Mouse (Mus musculus): ENCODE measurements around the gene Cggbp1. TPM values are rescaled to one million over a fixed set of nuclear protein-coding genes. Genes with fewer than 3 reads are reported as not detected.
A peak's percentile ranks its signal among the peaks of the same experiment; 100 is the strongest.

Gene Cggbp1
- polyA plus RNA-seq, 1 experiment from 2014 or later, result 36.2 TPM

GRCm38 (mm10) chr16:64875822-64876221 is 24.0 kb downstream of the Cggbp1 start:
- no peak overlapping the region for H3K4me2 ChIP-seq (replicated peaks; ENCODE audit: low read depth)
- ATAC-seq (ENCODE audit: low FRiP score, low TSS enrichment), result no peak

GRCm38 (mm10) chr16:64876631-64877265 is 25.0 kb downstream of the Cggbp1 start:
- Histone ChIP-seq H3K27ac (replicated peaks) (no peak overlapping the region), H3K9ac (ENCODE audit: low read length) (no peak overlapping the region), H3K9me3 (ENCODE audit: control insufficient read depth, low read length) (no peaks in the 10 kb centered on the region), H3K27me3 (ENCODE audit: control insufficient read depth, insufficient read depth, low read length) (no peaks in the 10 kb centered on the region), H3K4me1 (replicated peaks; ENCODE audit: control insufficient read depth, insufficient read depth) (no peaks in the 10 kb centered on the region), H3K4me3 (ENCODE audit: low read depth, low read length) (no peak overlapping the region), H3K4me2 (replicated peaks; ENCODE audit: low read depth) (no peak overlapping the region), H3K36me3 (ENCODE audit: control insufficient read depth, insufficient read depth, low read length) (no peaks in the 10 kb centered on the region)
- TF ChIP-seq EP300 (optimal IDR thresholded peaks at IDR 0.05), result no peak
- 78% methylated on average over 4 of the region's 4 CpGs for WGBS
- DNase-seq (ENCODE audit: low spot score), result no peak
- no peak for ATAC-seq (ENCODE audit: low FRiP score, low TSS enrichment)

More at GRCm38 (mm10) chr16:64875822-64876221, 24.0 kb downstream of the Cggbp1 start:
- Histone ChIP-seq H3K27me3 (ENCODE audit: control insufficient read depth, insufficient read depth, low read length) (no peaks in the 10 kb centered on the region), H3K27ac (replicated peaks) (no peak overlapping the region), H3K9me3 (ENCODE audit: control insufficient read depth, low read length) (no peaks in the 10 kb centered on the region), H3K9ac (ENCODE audit: low read length) (no peak overlapping the region), H3K36me3 (ENCODE audit: control insufficient read depth, insufficient read depth, low read length) (no peaks in the 10 kb centered on the region), H3K4me3 (ENCODE audit: low read depth, low read length) (no peak overlapping the region), H3K4me1 (replicated peaks; ENCODE audit: control insufficient read depth, insufficient read depth) (no peaks in the 10 kb centered on the region)
- TF ChIP-seq EP300 (optimal IDR thresholded peaks at IDR 0.05), result no peak
- TF ChIP-seq CTCF (IDR thresholded peaks at IDR 0.05; ENCODE audit: low read depth), result no peak
- WGBS, result 96% methylated on average over 1 of the region's 1 CpGs
- DNase-seq (ENCODE audit: low spot score), result no peak

GRCm38 (mm10) chr16:64877314-64877713 is 25.5 kb downstream of the Cggbp1 start:
- H3K4me1 ChIP-seq (replicated peaks; ENCODE audit: control insufficient read depth, insufficient read depth), result no peaks in the 10 kb centered on the region
- no peak overlapping the region for H3K4me3 ChIP-seq (ENCODE audit: low read depth, low read length)
- H3K27ac ChIP-seq (replicated peaks), result no peak overlapping the region
- H3K9ac ChIP-seq (ENCODE audit: low read length), result no peak overlapping the region
- no peak overlapping the region for H3K4me2 ChIP-seq (replicated peaks; ENCODE audit: low read depth)
- TF ChIP-seq EP300 (optimal IDR thresholded peaks at IDR 0.05), result no peak
- TF ChIP-seq CTCF (IDR thresholded peaks at IDR 0.05; ENCODE audit: low read depth), result no peak
- DNase-seq (ENCODE audit: low spot score) (no peak), ATAC-seq (ENCODE audit: low FRiP score, low TSS enrichment) (no peak)
- WGBS, result 84% methylated on average over 3 of the region's 3 CpGs
- no peaks in the 10 kb centered on the region for H3K9me3 ChIP-seq (ENCODE audit: control insufficient read depth, low read length)
- H3K36me3 ChIP-seq (ENCODE audit: control insufficient read depth, insufficient read depth, low read length), result no peaks in the 10 kb centered on the region
- H3K27me3 ChIP-seq (ENCODE audit: control insufficient read depth, insufficient read depth, low read length), result no peaks in the 10 kb centered on the region

DNA sequence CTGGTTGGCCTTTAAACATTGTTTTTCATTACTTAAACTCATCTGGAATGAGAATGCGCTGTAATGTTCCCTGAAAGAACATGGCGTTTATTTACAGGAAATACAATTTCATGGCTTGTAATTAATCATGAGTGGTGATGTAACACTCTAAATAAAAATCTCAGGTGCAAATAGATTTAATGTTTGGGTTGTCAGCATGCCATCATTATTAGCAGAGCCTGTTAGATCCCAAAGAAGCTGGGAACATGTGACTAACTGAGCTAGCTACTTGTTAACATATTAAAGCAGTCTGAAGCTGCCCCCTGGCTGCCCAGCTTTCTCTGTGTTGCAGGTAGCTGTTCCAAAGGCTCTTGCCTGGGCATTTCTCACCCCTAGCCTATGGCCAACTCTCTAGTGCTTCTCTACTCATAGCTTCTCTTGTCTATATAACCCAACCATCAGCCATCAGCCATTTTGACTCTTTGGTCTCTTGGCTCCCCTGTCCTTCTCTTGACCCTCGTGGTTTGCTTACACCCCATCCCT is 26.9 kb downstream of the Cggbp1 start:
- DNase-seq (ENCODE audit: low spot score) (no peak), ATAC-seq (ENCODE audit: low FRiP score, low TSS enrichment) (peak; percentile 36; the same call in 1 of the 2 replicates)
- Histone ChIP-seq H3K9ac (ENCODE audit: low read length) (no peak overlapping the region), H3K9me3 (ENCODE audit: control insufficient read depth, low read length) (no peaks in the 10 kb centered on the region), H3K4me3 (ENCODE audit: low read depth, low read length) (no peak overlapping the region), H3K36me3 (ENCODE audit: control insufficient read depth, insufficient read depth, low read length) (no peaks in the 10 kb centered on the region), H3K27me3 (ENCODE audit: control insufficient read depth, insufficient read depth, low read length) (no peaks in the 10 kb centered on the region), H3K4me2 (replicated peaks; ENCODE audit: low read depth) (no peak overlapping the region), H3K4me1 (replicated peaks; ENCODE audit: control insufficient read depth, insufficient read depth) (no peaks in the 10 kb centered on the region), H3K27ac (replicated peaks) (no peak overlapping the region)
- no peak for TF ChIP-seq EP300 (optimal IDR thresholded peaks at IDR 0.05)
- peak; percentile 44 for TF ChIP-seq CTCF (IDR thresholded peaks at IDR 0.05; ENCODE audit: low read depth)
- WGBS, result 73% methylated on average over 3 of the region's 3 CpGs

DNA sequence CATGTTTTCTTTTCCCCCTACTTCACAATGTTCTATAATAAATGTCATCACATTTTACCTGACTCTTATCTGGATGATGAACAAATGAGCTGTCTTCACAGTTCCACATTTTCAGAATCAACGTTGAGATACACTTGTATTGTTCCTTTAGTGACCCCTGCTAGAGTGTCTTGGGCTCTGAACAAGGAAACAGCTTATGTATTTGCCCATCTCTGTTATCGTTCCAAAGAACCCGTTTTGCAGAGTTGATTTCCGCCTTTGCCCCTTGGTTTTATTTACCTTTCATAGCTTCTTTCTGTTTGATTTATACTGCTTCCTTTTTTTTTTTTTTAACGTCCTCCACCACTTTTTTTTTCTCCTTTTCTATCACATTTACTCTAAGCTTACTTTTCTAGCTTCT is 27.9 kb downstream of the Cggbp1 start:
- no peak overlapping the region for H3K4me3 ChIP-seq (ENCODE audit: low read depth, low read length)
- H3K4me2 ChIP-seq (replicated peaks; ENCODE audit: low read depth), result no peak overlapping the region
- no peaks in the 10 kb centered on the region for H3K36me3 ChIP-seq (ENCODE audit: control insufficient read depth, insufficient read depth, low read length)
- DNase-seq (ENCODE audit: low spot score) (peak; percentile 28), ATAC-seq (ENCODE audit: low FRiP score, low TSS enrichment) (peak; percentile 70)
- H3K27me3 ChIP-seq (ENCODE audit: control insufficient read depth, insufficient read depth, low read length), result no peaks in the 10 kb centered on the region
- H3K4me1 ChIP-seq (replicated peaks; ENCODE audit: control insufficient read depth, insufficient read depth), result no peaks in the 10 kb centered on the region
- TF ChIP-seq CTCF (IDR thresholded peaks at IDR 0.05; ENCODE audit: low read depth), result no peak
- TF ChIP-seq EP300 (optimal IDR thresholded peaks at IDR 0.05), result no peak
- H3K9me3 ChIP-seq (ENCODE audit: control insufficient read depth, low read length), result no peaks in the 10 kb centered on the region
- H3K9ac ChIP-seq (ENCODE audit: low read length), result no peak overlapping the region
- 37% methylated on average over 5 of the region's 5 CpGs for WGBS
- H3K27ac ChIP-seq (replicated peaks), result no peak overlapping the region

GRCm38 (mm10) chr16:64880986-64881385 is 29.2 kb downstream of the Cggbp1 start:
- Histone ChIP-seq H3K4me1 (replicated peaks; ENCODE audit: control insufficient read depth, insufficient read depth) (no peaks in the 10 kb centered on the region), H3K36me3 (ENCODE audit: control insufficient read depth, insufficient read depth, low read length) (no peaks in the 10 kb centered on the region), H3K4me3 (ENCODE audit: low read depth, low read length) (no peak overlapping the region), H3K4me2 (replicated peaks; ENCODE audit: low read depth) (no peak overlapping the region), H3K27ac (replicated peaks) (no peak overlapping the region), H3K27me3 (ENCODE audit: control insufficient read depth, insufficient read depth, low read length) (no peaks in the 10 kb centered on the region), H3K9me3 (ENCODE audit: control insufficient read depth, low read length) (no peaks in the 10 kb centered on the region), H3K9ac (ENCODE audit: low read length) (no peak overlapping the region)
- no peak for TF ChIP-seq CTCF (IDR thresholded peaks at IDR 0.05; ENCODE audit: low read depth)
- no peak for TF ChIP-seq EP300 (optimal IDR thresholded peaks at IDR 0.05)
- whole genome bisulfite sequencing, result 70% methylated on average over 3 of the region's 3 CpGs
- no peak for DNase-seq (ENCODE audit: low spot score)
- ATAC-seq (ENCODE audit: low FRiP score, low TSS enrichment), result no peak

Measured in stomach, postnatal 0 days (tissue).